Mouse (Mus musculus): ENCODE measurements around the gene Gm28047.

Gm28047 gene

GRCm38 (mm10) chr15:102620765-102621164 is 4.1 kb downstream of the Gm28047 start:
- no peak for DNase-seq (ENCODE audit: low spot score)

DNA sequence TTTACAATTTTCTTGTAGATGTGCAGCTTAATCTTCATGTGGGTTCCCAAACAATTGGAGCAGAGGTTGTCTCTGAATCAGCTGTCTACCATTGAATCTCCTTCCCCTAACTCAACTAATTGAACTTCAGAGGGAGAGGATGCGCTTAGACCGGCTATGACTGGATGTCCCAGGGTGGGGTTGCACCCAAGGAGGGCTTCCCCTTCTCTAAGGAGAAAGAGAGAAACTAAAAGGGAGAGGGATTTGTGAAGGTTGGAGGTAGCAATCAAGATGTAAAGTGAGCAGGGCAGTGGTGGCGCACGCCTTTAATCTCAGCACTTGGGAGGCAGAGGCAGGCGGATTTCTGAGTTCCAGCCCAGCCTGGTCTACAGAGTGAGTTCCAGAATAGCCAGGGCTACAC is 5.4 kb downstream of the Gm28047 start:
- DNase-seq (ENCODE audit: low spot score) = no peak

DNA sequence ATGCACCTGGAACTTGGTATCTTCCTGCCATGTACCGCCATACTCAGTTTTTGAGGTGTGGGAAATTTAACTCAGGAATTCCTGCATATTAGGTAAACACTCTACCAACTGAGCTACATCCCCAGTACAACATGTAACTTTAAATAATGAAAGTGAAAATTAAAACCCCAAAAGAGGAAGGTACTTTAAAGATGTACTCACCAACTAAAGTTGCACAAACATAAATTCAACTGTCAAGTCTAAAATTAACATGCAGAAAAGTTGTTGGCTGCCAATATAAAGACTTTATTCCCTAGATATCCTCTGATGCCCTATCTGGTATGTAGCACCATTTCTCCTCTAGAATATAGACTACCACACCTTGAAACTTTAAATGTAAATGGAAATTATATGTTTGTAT is 7.2 kb downstream of the Gm28047 start:
- no peak for DNase-seq (ENCODE audit: low spot score)

- no peak for DNase-seq (ENCODE audit: low spot score)
Observed at GRCm38 (mm10) chr15:102616174-102616573, 8.7 kb downstream of the Gm28047 start.

- no peak for DNase-seq (ENCODE audit: low spot score)
Observed at GRCm38 (mm10) chr15:102614224-102614623, 10.6 kb downstream of the Gm28047 start.

GRCm38 (mm10) chr15:102612966-102613365 is 11.9 kb downstream of the Gm28047 start:
- no peak for DNase-seq (ENCODE audit: low spot score)

GRCm38 (mm10) chr15:102608586-102608985 is 16.3 kb downstream of the Gm28047 start:
- DNase-seq (ENCODE audit: low spot score) = peak; percentile 25

DNA sequence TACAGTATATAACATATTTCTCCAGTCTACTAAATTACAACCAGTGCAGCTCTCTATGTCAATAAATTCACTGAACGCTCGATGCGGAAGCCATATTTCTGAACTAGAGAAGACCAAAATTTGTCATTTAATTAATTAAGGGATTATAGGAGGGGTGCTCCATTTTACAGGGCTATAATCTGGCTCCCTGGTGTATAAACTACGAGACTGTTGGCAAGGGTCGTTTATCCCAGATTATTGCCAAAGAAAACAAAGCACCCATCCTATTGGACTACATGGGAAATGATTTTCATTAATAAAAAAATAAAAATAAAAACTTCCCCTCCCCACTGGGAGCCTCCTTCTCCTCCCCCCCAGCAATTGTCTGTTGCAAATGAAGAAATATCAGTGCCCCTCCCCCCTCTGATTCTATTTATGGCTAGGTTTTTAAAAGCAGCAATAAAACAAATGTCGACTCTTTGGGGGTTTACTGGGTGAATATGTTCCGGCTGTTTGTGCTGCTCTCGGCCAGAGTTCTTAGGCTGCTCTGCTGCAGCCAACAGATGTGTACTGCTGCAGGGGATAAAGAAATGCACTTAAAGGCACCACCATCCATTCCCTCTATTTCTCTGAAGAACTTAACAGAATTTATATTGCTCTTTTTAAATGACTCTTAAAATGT is 30.7 kb downstream of the Gm28047 start:
- no peak for DNase-seq (ENCODE audit: low spot score)

DNA sequence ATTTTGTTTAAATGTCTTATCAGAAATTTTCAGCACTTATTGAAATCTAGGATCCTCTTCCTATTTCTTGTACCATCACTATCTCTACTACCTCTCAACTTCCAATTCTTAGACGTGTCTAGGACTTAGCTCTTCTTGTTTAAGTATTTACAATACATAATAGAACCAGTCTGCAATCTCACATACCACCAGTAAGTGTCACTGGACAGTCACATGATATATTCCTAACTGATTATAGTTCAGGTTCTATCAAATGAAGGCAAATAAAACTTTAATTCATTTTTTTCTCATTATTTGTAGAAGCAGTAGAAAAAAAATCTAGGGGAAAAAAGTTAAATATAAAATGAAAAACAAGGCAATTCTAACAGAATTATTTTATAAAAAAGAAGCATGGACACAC is 32.2 kb downstream of the Gm28047 start:
- DNase-seq (ENCODE audit: low spot score) = no peak

DNA sequence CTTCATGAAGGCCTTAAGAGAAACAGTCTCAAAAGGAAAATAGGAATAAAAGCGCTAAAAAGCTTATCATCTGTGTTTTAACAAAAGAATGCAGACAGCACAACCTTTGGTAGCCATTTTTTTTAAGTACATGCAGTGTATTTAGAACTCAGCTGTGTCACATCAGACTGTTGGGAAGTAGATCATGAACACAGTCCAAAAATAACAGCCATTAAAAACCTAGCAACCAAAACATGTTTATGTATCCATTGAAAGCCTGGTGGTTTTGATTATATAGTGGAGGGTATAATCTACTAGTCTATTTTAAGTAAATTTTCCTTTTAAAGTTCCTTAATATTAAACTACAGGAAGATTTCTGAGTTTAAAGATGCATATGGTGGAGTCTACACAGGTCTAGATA is 34.3 kb downstream of the Gm28047 start:
- no peak for DNase-seq (ENCODE audit: low spot score)

- no peak for DNase-seq (ENCODE audit: low spot score)
Observed at GRCm38 (mm10) chr15:102589826-102590225, 35.0 kb downstream of the Gm28047 start.

DNA sequence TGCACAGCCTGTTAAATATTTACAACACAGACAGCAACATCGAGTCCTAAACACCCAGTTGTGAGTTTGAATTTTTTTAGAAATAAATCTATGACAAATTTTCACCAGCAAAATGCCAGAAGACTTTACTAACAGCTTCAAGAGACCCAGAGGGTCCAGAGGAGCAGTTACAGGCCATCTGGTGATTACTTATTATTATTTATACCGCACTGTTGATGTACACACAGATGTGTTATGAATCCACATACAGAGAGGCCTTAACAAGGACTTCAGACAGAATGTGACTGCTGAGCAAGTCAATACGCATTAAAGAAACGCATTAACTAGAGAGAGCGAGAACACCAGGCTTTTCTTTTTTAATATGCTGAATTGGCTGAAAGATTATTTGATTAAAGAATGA is 39.4 kb downstream of the Gm28047 start:
- no peak for DNase-seq (ENCODE audit: low spot score)

DNA sequence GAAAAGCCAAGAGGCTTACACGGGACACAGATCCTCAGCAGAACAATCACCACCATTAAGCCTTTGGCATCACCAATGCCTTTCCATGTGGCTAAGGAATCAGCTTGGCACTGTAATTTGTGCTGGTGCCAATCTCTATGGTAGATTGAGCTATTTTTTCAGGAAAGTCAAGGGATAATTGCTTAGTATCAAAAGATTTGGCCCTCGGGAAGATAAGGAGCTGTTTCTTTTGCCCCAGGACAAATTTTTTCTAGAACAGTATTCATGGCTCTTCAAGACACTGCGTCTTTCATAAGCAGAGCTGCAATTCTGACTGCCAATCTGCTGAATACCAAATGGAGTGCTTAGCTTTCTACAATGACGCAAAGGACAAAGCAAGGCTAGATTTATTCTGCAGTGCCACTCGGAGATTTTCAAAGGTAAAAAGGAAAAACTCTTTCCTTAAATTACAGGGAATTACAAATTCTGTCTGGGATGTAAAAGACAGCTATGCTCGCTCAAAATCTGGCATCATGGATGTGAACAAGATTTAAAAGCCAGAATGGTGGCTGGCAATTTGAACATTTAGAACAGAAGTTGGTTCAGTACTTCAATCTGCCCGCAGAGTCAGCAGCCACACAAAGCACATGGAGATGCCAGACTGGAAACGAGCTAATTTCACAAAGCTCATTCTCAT is 41.0 kb downstream of the Gm28047 start:
- DNase-seq (ENCODE audit: low spot score) = no peak

- no peak for DNase-seq (ENCODE audit: low spot score)
Observed at GRCm38 (mm10) chr15:102581205-102581604, 43.7 kb downstream of the Gm28047 start.

DNA sequence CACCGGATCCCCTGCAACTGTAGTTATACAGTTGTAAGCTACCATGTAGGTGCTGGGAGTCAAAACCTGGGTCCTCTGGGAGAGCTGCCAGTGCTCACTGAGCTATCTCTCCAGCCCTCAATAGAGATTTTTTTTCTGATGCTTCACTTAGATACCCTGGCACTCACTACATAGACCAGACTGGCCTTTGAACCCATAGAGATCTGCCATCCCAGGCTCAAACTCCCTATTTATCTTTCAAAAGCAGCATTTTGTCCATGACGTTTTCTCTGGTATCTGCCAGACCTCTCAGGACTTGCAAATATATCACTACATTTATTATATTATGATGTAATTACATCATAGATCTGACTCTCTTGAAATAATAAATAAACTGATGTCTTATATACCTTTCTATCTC is 46.5 kb downstream of the Gm28047 start:
- no peak for DNase-seq (ENCODE audit: low spot score)

GRCm38 (mm10) chr15:102576972-102577371 is 47.9 kb downstream of the Gm28047 start:
- no peak for DNase-seq (ENCODE audit: low spot score)

DNA sequence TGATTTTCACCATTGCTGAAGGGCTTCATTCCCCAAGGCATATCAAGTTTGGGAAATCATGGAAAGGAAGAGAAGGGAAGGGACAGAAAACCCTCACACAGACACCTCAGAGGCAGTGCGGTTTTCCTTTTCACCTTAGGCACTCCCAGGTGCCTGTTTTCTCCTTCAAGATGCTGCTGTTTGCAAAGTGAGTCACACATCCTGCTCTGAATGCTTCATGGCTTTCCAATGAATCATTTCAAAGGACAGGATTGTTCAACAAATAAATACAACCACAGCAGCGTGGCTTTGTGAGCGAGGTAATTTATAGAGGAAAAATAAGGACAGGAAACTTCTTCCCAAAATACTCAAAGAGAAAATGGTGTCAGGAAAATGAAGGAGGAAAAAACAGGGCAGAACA is 52.8 kb downstream of the Gm28047 start:
- peak; percentile 39 for DNase-seq (ENCODE audit: low spot score)

GRCm38 (mm10) chr15:102567849-102568248 is 57.0 kb downstream of the Gm28047 start:
- DNase-seq (ENCODE audit: low spot score) = no peak

- no peak for DNase-seq (ENCODE audit: low spot score)
Observed at GRCm38 (mm10) chr15:102563681-102564080, 61.2 kb downstream of the Gm28047 start.

GRCm38 (mm10) chr15:102563061-102563460 is 61.8 kb downstream of the Gm28047 start:
- DNase-seq (ENCODE audit: low spot score) = no peak

DNA sequence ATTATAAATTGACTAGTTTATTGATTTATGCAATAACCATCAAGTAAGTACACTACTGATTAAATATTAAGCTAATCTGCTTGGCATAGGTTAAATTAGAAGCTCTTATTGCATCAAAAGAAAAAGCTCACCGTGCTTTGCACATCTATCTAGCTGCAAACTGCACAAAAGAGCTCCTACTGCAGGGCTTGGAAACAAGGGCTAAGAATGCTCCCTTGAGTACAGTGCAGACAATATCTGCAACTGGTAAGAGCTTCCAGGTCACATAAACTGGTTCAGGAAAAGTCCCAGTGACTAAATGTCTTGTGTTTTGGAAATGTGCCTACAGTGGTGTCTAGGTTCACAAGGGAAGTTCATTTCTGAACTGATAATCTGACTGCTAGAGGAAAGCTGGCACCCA is 62.4 kb downstream of the Gm28047 start:
- no peak for DNase-seq (ENCODE audit: low spot score)

- DNase-seq (ENCODE audit: low spot score) = no peak
Observed at GRCm38 (mm10) chr15:102557580-102557979, 67.3 kb downstream of the Gm28047 start.

- no peak for DNase-seq (ENCODE audit: low spot score)
Observed at GRCm38 (mm10) chr15:102555581-102555980, 69.3 kb downstream of the Gm28047 start.

DNA sequence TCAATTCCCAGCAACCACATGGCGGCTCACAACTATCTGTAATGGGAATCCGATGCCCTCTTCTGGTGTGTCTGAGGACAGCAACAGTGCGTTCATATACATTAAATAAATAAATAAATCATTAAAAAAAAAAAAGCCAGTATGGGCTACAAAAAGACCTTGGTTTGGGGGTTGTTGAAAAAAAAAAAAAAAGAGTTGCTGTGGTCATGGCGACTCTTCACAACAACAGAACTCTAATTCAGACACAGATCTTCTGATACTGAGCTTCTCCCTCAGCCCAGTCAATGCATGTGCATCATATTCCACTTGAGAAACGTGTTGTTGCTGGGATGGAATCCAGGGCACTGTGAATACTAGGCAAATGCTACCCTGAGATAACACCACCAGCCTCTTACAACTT is 72.3 kb downstream of the Gm28047 start:
- DNase-seq (ENCODE audit: low spot score) = no peak
